In the genomic region with DNA sequence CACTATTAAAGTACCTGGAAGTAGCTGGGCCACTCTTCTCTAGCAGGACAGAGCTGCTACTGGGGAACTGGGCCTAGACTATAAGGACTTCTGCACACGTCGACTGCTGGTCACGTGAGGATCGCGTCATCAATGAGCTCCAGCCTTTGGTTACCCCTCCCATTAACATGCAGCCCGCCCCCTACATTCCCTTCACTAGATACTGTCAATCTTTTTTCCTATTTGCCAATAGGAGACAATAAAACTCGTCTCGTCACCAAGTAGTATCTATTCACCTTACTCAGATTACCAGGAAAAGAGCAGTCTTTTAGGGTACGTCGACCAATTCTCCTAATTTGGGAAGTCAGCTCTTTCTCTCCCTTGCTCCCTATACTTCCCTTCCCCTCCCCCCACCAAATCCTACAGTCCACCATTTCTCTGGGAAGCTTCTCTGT, we compare ENCODE assay signal across 8 mouse cellular contexts. TPM values are rescaled to one million over a fixed set of nuclear protein-coding genes. Genes with fewer than 3 reads are reported as not detected.
A peak's percentile ranks its signal among the peaks of the same experiment; 100 is the strongest.
DNase-seq lines count a peak whose midpoint lies in the region; ATAC-seq and TF ChIP-seq lines count a peak whose summit lies in the region.

A gene (minus strand): TSS at position 225 of the 434 bp plus-strand sequence.

- H3K27me3 ChIP-seq in forebrain, embryonic 13.5 days: peaks cover 3% of the 10 kb centered on the region; the same call in 1 of the 2 replicates
- no peaks in the 10 kb centered on the region for H3K27me3 ChIP-seq in heart, postnatal 0 days (ENCODE audit: control insufficient read depth, insufficient read depth, low read length)
- H3K27me3 ChIP-seq in liver, embryonic 15.5 days: no peaks in the 10 kb centered on the region; the same call in 1 of the 2 replicates
- no peaks in the 10 kb centered on the region for H3K27me3 ChIP-seq in neural tube, embryonic 11.5 days (ENCODE audit: control insufficient read depth, insufficient read depth, low read length)

- H3K27ac ChIP-seq in ES-E14 (ENCODE audit: insufficient read depth, low read depth, low read length, poor library complexity, severe bottlenecking): peak within 1 kb of the TSS; percentile 82
- H3K27ac ChIP-seq in forebrain, embryonic 13.5 days: peak within 1 kb of the TSS; percentile 76
- H3K27ac ChIP-seq in heart, postnatal 0 days (ENCODE audit: low read depth): peak within 1 kb of the TSS; percentile 95
- peak within 1 kb of the TSS; percentile 83 for H3K27ac ChIP-seq in liver, embryonic 15.5 days (replicated peaks)
- peak within 1 kb of the TSS; percentile 64; the same call in 1 of the 2 replicates for H3K27ac ChIP-seq in neural tube, embryonic 11.5 days (ENCODE audit: low read depth, low read length)

- peak; percentile 98 for ATAC-seq in cerebellum, adult (ENCODE audit: insufficient number of reproducible peaks, low FRiP score, low TSS enrichment)
- peak; percentile 99 for ATAC-seq in forebrain, embryonic 13.5 days
- ATAC-seq in heart, postnatal 0 days (ENCODE audit: insufficient read depth, low read depth): peak; percentile 94
- ATAC-seq in liver, embryonic 15.5 days (ENCODE audit: insufficient read depth): peak; percentile 85
- ATAC-seq in neural tube, embryonic 11.5 days (ENCODE audit: insufficient read depth, low FRiP score, low TSS enrichment): peak; percentile 96

- 17% methylated on average over 10 of the region's 10 CpGs for WGBS in forebrain, embryonic 13.5 days
- 28% methylated on average over 10 of the region's 10 CpGs for WGBS in heart, postnatal 0 days
- WGBS in liver, embryonic 15.5 days (ENCODE audit: insufficient replicate concordance): 12% methylated on average over 10 of the region's 10 CpGs
- WGBS in neural tube, embryonic 11.5 days: 16% methylated on average over 10 of the region's 10 CpGs

- TF ChIP-seq CTCF in heart, postnatal 0 days (IDR thresholded peaks at IDR 0.05; ENCODE audit: low read depth): 0 out of 2 replicates have a peak, but pooled peaks have one; percentile 8

- in situ Hi-C loops in ES-E14 (cut with MboI; ENCODE audit: low sequenced_read_pairs in 2 of 2, unreplicated experiment in 2 of 2): no loop called here

- peak within 1 kb of the TSS; percentile 76 to 93 for H3K4me3 ChIP-seq in ES-E14 (ENCODE audit: insufficient read depth in 1 of 2, low read depth in 1 of 2, low read length in 2 of 2, poor library complexity in 1 of 2, severe bottlenecking in 1 of 2)
- peak within 1 kb of the TSS; percentile 53 for H3K4me3 ChIP-seq in forebrain, embryonic 13.5 days
- peak within 1 kb of the TSS; percentile 71 for H3K4me3 ChIP-seq in heart, postnatal 0 days (ENCODE audit: low read depth, low read length)
- peak within 1 kb of the TSS; percentile 64 for H3K4me3 ChIP-seq in liver, embryonic 15.5 days (replicated peaks)
- peak within 1 kb of the TSS; percentile 45 for H3K4me3 ChIP-seq in neural tube, embryonic 11.5 days (ENCODE audit: low read depth, low read length)

- H3K4me2 ChIP-seq in forebrain, embryonic 13.5 days: peak within 1 kb of the TSS; percentile 59
- peak within 1 kb of the TSS; percentile 64 for H3K4me2 ChIP-seq in heart, postnatal 0 days (ENCODE audit: low read depth, low read length)
- peak within 1 kb of the TSS; percentile 68 for H3K4me2 ChIP-seq in liver, embryonic 15.5 days
- peak within 1 kb of the TSS; percentile 41 for H3K4me2 ChIP-seq in neural tube, embryonic 11.5 days (ENCODE audit: low read depth)

- TF ChIP-seq EP300 in heart, postnatal 0 days (IDR thresholded peaks at IDR 0.05; ENCODE audit: low read depth): no peak

- peaks cover 0 to 3% of the 10 kb centered on the region in 2 experiments; a peak in 1 of 4 replicates for H3K4me1 ChIP-seq in ES-E14 (ENCODE audit: control insufficient read depth in 2 of 2, insufficient read depth in 2 of 2, low read length in 2 of 2, poor library complexity in 1 of 2)
- H3K4me1 ChIP-seq in forebrain, embryonic 13.5 days: peaks cover 3% of the 10 kb centered on the region; the same call in 1 of the 2 replicates
- 0 out of 2 replicates have a peak, but pooled peaks cover 3% of the 10 kb centered on the region for H3K4me1 ChIP-seq in heart, postnatal 0 days (ENCODE audit: control insufficient read depth, insufficient read depth)
- H3K4me1 ChIP-seq in liver, embryonic 15.5 days (replicated peaks): peaks cover 8% of the 10 kb centered on the region
- no peaks in the 10 kb centered on the region for H3K4me1 ChIP-seq in neural tube, embryonic 11.5 days (ENCODE audit: control insufficient read depth, insufficient read depth, low read length)

- no peaks in the 10 kb centered on the region for H3K36me3 ChIP-seq in ES-E14 (ENCODE audit: control insufficient read depth, insufficient read depth, low read length, poor library complexity, severe bottlenecking)
- no peaks in the 10 kb centered on the region for H3K36me3 ChIP-seq in forebrain, embryonic 13.5 days (ENCODE audit: poor library complexity, severe bottlenecking)
- H3K36me3 ChIP-seq in heart, postnatal 0 days (replicated peaks; ENCODE audit: control insufficient read depth, insufficient read depth, low read length): 0 out of 2 replicates have a peak, but pooled peaks cover 5% of the 10 kb centered on the region
- H3K36me3 ChIP-seq in liver, embryonic 15.5 days (replicated peaks): 0 out of 2 replicates have a peak, but pooled peaks cover 5% of the 10 kb centered on the region
- no peaks in the 10 kb centered on the region for H3K36me3 ChIP-seq in neural tube, embryonic 11.5 days (ENCODE audit: control insufficient read depth, insufficient read depth, low read length)

- peak within 1 kb of the TSS; percentile 85 for H3K9ac ChIP-seq in ES-E14 (ENCODE audit: insufficient read depth, low read depth, low read length, poor library complexity, severe bottlenecking)
- peak within 1 kb of the TSS; percentile 66 for H3K9ac ChIP-seq in forebrain, embryonic 13.5 days
- peak within 1 kb of the TSS; percentile 85 for H3K9ac ChIP-seq in heart, postnatal 0 days (replicated peaks; ENCODE audit: low read depth, low read length)
- H3K9ac ChIP-seq in liver, embryonic 15.5 days: peak within 1 kb of the TSS; percentile 62
- peak within 1 kb of the TSS; percentile 59 for H3K9ac ChIP-seq in neural tube, embryonic 11.5 days (ENCODE audit: low read length)

- H3K9me3 ChIP-seq in ES-E14 (ENCODE audit: control insufficient read depth, insufficient read depth, low read depth, low read length): no peaks in the 10 kb centered on the region
- no peaks in the 10 kb centered on the region for H3K9me3 ChIP-seq in forebrain, embryonic 13.5 days (replicated peaks)
- no peaks in the 10 kb centered on the region for H3K9me3 ChIP-seq in heart, postnatal 0 days (replicated peaks; ENCODE audit: control insufficient read depth, low read length)
- H3K9me3 ChIP-seq in liver, embryonic 15.5 days (replicated peaks): no peaks in the 10 kb centered on the region
- no peaks in the 10 kb centered on the region for H3K9me3 ChIP-seq in neural tube, embryonic 11.5 days (ENCODE audit: control insufficient read depth, low read length)

- DNase-seq in ES-E14 (ENCODE audit: low read depth, low spot score): peak; percentile 84
- DNase-seq in heart, postnatal 0 days (ENCODE audit: low spot score): peak; percentile 95
- DNase-seq in kidney, postnatal 4 days: peak; percentile 82 to 88
- peak; percentile 83 for DNase-seq in neural tube, embryonic 11.5 days (ENCODE audit: low spot score)
- DNase-seq in telencephalon, adult 2 months (ENCODE audit: low read depth, low spot score): peak; percentile 91

TF ChIP-seq in ES-E14, 5 proteins besides CTCF, POLR2A, EP300 and RAD21:
- TF ChIP-seq CHD2 (IDR thresholded peaks at IDR 0.05; ENCODE audit: low read depth, low read length) (no peak), MAFK (IDR thresholded peaks at IDR 0.05; ENCODE audit: insufficient read depth, low read depth, low read length) (peak; percentile 46; the same call in 1 of the 2 replicates), HCFC1 (IDR thresholded peaks at IDR 0.05; ENCODE audit: borderline replicate concordance, insufficient read depth, low read length) (peak; percentile 35; the same call in 1 of the 2 replicates), ZNF384 (IDR thresholded peaks at IDR 0.05; ENCODE audit: low read depth, low read length) (no peak), ZC3H11A (IDR thresholded peaks at IDR 0.05; ENCODE audit: borderline replicate concordance, low read depth, low read length) (no peak)
TF ChIP-seq in ES-E14: peak in this region for 2.

RNA-seq across cellular contexts. Expression of the gene that starts here (rescaled TPM):
- total RNA-seq in ES-E14 (2012; rRNA removed): 35.5 and 76.2 TPM in 2 replicates
- 127 and 135 TPM in 2 replicates for polyA plus RNA-seq in forebrain, embryonic 13.5 days (2015; fragmentation: Nextera tagmentation; extraction: Ambion mirVana)
- total RNA-seq in heart, postnatal 0 days (2014; rRNA removed; ENCODE audit: low replicate concordance): 162 and 180 TPM in 2 replicates
- 202 and 229 TPM in 2 replicates for polyA plus RNA-seq in heart, postnatal 0 days (2015; fragmentation: Nextera tagmentation; extraction: Ambion mirVana)
- 167 and 187 TPM in 2 replicates for polyA plus RNA-seq in liver, embryonic 15.5 days (2015; fragmentation: Nextera tagmentation; extraction: Ambion mirVana)
- 201 and 224 TPM in 2 replicates for polyA plus RNA-seq in neural tube, embryonic 11.5 days (2014; fragmentation: Nextera tagmentation; extraction: Ambion mirVana)

Comparison
In these comparisons a context has a peak if more than half of its experiments do, and no peak if none do; other contexts are left out.
1. Peak in every context shown above with its lines: DNase-seq, ATAC-seq, H3K4me3 ChIP-seq and H3K27ac ChIP-seq.